Mouse (Mus musculus) embryonic facial prominence, embryonic 11.5 days (tissue): ENCODE measurements around the gene Epm2aip1. TPM values are rescaled to one million over a fixed set of nuclear protein-coding genes. Genes with fewer than 3 reads are reported as not detected.

Source experiments
- ATAC-seq: fragments of 200-750 bp; cut with Nextera tagmentation; replicated peaks from 2 replicates; pipeline ENCODE4 v1.8.0; 2017; ENCODE audit warnings: low read depth; ENCODE audit not compliant: insufficient number of reproducible peaks, low FRiP score, low TSS enrichment
- DNase-seq: peaks from one replicate; pipeline ENCODE4 v3.0.0-alpha.2; 2015; ENCODE audit warnings: low spot score
- H3K27ac ChIP-seq: fragments of 300-500 bp; sonication (generic); replicated peaks from 2 replicates; pipeline ENCODE4 v1.5.1; 2014; ENCODE audit warnings: mild to moderate bottlenecking, low read depth, low read length, control low read depth
- H3K27me3 ChIP-seq: fragments of 300-500 bp; sonication (generic); 2 replicates; pipeline ENCODE4 v1.6.1; 2014; ENCODE audit warnings: mild to moderate bottlenecking, low read length, moderate library complexity, mixed read lengths; ENCODE audit not compliant: control insufficient read depth, insufficient read depth
- H3K36me3 ChIP-seq: fragments of 300-500 bp; sonication (generic); replicated peaks from 2 replicates; pipeline ENCODE4 v1.6.1; 2014; ENCODE audit warnings: low read depth, mild to moderate bottlenecking, low read length, moderate library complexity, mixed read lengths; ENCODE audit not compliant: control insufficient read depth, insufficient read depth
- H3K4me1 ChIP-seq: fragments of 300-500 bp; sonication (generic); 2 replicates; pipeline ENCODE4 v1.6.1; 2014; ENCODE audit warnings: low read length, mixed read lengths; ENCODE audit not compliant: control insufficient read depth, insufficient read depth
- H3K4me2 ChIP-seq: fragments of 300-500 bp; sonication (generic); 2 replicates; pipeline ENCODE4 v1.6.1; 2014; ENCODE audit warnings: low read depth, mild to moderate bottlenecking, control low read depth, low read length, moderate library complexity
- H3K4me3 ChIP-seq: fragments of 300-500 bp; sonication (generic); 2 replicates; pipeline ENCODE4 v1.5.1; 2014; ENCODE audit warnings: low read depth, low read length, control low read depth
- H3K9ac ChIP-seq: fragments of 300-500 bp; sonication (generic); replicated peaks from 2 replicates; pipeline ENCODE4 v1.6.1; 2014; ENCODE audit warnings: mild to moderate bottlenecking, control low read depth, low read length
- H3K9me3 ChIP-seq: fragments of 300-500 bp; sonication (generic); replicated peaks from 2 replicates; pipeline ENCODE4 v1.6.1; 2016; ENCODE audit warnings: mild to moderate bottlenecking, low read length, inconsistent platforms, mixed read lengths; ENCODE audit not compliant: control insufficient read depth
- WGBS: fragments of 180-500 bp; shearing (Covaris S2); extraction: QIAGEN DNeasy Blood & Tissue Kit; methylation state at CpG from one replicate; pipeline ENCODE4 v1.1.7; 2014; 5-methylcytosine and 5-hydroxymethylcytosine counted together
- polyA plus RNA-seq: library from polyadenylated mRNA; unstranded; fragments of >200 nt; fragmentation: Nextera tagmentation; extraction: Ambion mirVana; gene quantifications from 2 replicates; pipeline ENCODE4 v1.2.1, GENCODE M21; 2014

Epm2aip1 gene
- polyA plus RNA-seq, 1 experiment from 2014 or later, result 46.5 TPM

DNA sequence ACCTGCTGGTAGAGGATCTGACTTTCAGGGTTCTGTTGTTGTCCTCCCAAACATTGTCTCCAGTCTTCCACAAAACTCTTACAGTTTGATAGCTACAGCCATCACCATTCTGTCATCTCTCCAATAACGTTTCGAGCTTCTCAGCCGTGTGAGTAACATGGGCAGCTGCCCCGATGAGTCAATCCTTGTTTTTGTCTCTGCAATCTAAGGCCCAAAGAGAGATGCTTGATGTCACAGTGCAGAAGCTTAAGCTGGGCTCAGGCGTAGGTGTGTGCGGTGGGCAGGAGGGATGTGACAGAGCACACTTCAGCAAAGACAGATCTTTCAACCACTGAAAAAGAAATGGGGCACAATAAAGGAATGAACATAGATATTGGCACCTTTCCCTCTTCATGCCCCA, 32.3 kb downstream of the Epm2aip1 start:
- Histone ChIP-seq H3K4me1 (no peaks in the 10 kb centered on the region), H3K9ac (no peak overlapping the region), H3K36me3 (no peaks in the 10 kb centered on the region), H3K4me2 (no peak overlapping the region), H3K27me3 (no peaks in the 10 kb centered on the region), H3K4me3 (no peak overlapping the region), H3K9me3 (no peaks in the 10 kb centered on the region), H3K27ac (no peak overlapping the region)
- ATAC-seq (no peak), DNase-seq (no peak)
- 93% methylated on average over 6 of the region's 6 CpGs for WGBS

DNA sequence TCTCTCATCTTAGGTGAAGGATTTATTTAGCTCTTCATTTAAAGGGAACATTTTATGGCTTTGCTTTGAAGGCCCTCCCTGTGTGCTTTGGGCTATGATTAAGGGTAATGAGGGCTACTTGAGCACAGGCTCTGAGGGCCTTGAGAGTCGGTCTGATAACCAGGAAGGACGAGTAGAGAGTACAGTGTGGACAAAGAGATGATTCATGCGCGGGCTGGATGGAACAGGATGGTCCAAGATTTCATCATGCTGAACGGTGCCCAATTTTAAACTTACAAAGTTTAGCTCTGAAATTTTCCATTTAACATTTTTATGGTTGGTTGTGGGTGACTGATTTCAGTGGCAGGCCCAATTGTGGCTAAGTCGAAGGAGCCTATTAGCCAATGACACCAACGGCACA, 34.4 kb downstream of the Epm2aip1 start:
- Histone ChIP-seq H3K36me3 (no peaks in the 10 kb centered on the region), H3K4me1 (no peaks in the 10 kb centered on the region), H3K27ac (no peak overlapping the region), H3K9ac (no peak overlapping the region), H3K27me3 (peaks cover 7% of the 10 kb centered on the region), H3K4me2 (no peak overlapping the region), H3K9me3 (no peaks in the 10 kb centered on the region), H3K4me3 (no peak overlapping the region)
- no peak for ATAC-seq
- DNase-seq, result no peak
- WGBS, result 81% methylated on average over 7 of the region's 7 CpGs

DNA sequence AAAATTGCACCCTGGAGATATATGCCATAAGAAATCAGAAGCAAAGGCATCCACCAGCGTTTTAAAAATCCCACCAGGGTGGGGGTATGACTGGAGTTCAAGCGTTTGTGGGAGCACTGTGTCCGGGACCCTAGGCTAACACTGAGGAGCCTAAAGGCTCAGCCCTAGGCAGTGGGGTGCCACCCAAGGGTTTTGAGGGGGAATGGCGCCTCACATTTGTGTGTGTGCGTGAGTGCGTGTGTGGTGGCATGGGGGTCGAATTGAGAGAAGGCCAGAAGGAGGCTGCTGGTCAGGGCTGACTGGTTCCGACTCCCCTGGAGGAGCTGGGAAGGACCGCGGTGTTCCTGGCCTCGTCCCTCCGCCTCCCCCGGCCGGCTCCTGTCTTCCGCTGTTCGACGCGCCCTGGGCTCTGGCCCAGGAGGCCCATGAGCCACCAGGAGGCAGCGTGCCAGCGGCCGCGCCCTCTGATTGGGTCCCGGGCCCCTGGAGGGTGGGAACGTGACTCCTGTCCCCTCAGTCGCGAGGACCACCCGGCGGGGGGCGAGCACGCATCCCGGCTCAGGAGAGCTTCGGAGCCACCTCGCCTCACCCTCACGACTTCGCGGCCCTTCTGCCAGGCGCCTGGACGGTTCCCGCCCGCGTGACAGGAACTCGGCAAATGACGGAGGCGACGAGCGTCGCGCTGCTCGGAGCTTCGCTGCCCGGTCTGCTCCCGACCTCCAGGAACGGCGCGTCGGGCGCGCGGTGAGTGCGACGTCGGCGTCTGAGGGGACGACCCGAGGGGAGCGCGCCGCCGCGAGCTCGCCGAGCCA, 39.5 kb downstream of the Epm2aip1 start, which contains the start of gene Trank1:
Gene Trank1 (plus strand): TSS at position 709 of the 812 bp plus-strand sequence.
- Histone ChIP-seq H3K9ac (peak within 1 kb of the TSS; percentile 5; the same call in 1 of the 2 replicates), H3K27me3 (peaks cover 33% of the 10 kb centered on the region), H3K27ac (no peak within 1 kb of the TSS), H3K36me3 (no peaks in the 10 kb centered on the region), H3K4me2 (peak within 1 kb of the TSS; percentile 91), H3K9me3 (no peaks in the 10 kb centered on the region), H3K4me3 (peak within 1 kb of the TSS; percentile 47), H3K4me1 (peaks cover 5% of the 10 kb centered on the region; the same call in 1 of the 2 replicates)
- DNase-seq, result peak; percentile 24
- WGBS, result 13% methylated on average over 50 of the region's 72 CpGs
- ATAC-seq, result peak; percentile 59

DNA sequence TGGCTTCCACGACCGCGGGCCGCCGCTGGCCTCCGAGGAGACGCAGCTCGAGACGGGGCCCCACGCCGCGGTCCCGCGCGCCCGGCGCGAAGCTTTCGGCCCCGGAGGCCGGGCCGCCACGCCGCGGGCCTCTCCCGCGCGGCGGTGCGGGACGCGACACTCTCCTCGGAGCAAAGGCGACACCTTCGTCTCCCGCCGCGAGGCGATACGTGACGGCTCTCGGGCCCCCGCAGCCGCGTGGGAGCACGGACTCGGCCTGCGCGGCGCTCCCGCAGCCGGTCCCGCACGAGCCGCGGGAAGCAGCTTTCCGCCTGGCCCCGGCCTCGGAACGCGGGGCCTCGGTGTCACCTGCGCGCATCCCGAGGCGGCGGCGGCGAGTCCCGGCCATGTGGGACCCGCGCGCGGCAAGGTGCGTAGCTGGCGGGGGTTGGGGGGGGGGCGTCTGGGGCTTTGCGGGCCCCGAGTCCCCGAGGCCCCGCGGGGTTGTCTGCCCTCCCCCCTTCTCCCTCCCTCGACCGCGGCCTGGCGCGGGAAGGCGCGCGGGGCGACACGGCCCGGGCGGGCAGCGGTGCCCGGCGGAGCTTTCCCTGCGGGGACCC, 40.2 kb downstream of the Epm2aip1 start:
- H3K4me1 ChIP-seq, result peaks cover 5% of the 10 kb centered on the region; the same call in 1 of the 2 replicates
- peaks cover 33% of the 10 kb centered on the region for H3K27me3 ChIP-seq
- H3K4me3 ChIP-seq, result peak overlapping the region; percentile 47
- WGBS, result 1% methylated on average over 65 of the region's 98 CpGs
- no peaks in the 10 kb centered on the region for H3K36me3 ChIP-seq
- peak overlapping the region; percentile 5; the same call in 1 of the 2 replicates for H3K9ac ChIP-seq
- peak overlapping the region; percentile 91 for H3K4me2 ChIP-seq
- no peak for DNase-seq
- no peaks in the 10 kb centered on the region for H3K9me3 ChIP-seq
- no peak overlapping the region for H3K27ac ChIP-seq
- no peak for ATAC-seq

DNA sequence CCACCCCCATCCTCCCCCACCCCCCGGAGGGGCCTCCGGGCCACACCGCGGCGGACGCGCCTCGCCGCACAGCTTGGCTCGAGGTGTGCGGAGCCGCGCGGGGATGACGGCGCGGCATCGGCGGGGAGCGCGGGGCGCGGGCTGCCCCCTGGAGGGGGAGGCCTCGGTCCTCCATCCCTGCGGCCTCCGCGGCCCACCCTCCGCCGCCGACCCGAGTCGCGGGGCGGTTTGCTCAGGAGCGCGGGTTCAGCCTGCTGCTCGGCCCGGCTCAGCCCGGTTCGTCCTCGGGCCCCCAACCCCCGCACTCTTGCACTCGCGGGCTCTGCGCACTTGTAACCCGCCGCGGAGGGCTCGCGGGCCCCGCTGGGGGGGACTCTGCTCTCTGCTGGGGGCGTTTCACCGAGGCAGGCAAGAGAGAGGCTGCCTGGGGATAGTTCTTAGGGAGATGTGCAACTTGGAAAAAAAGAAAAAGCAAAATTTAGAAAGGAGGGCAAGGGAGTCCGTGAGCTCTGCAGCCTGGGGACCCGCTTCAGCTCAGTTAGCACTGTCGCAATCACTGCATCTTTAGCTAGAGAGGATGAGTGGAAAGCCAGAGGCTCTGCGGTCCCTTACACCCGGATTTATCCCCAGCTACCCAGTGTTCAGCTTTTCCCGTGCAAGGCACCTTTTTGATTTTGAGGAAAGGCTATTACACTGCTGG, 40.9 kb downstream of the Epm2aip1 start:
- DNase-seq, result peak; percentile 36
- no peak overlapping the region for H3K27ac ChIP-seq
- peak overlapping the region; percentile 5; the same call in 1 of the 2 replicates for H3K9ac ChIP-seq
- H3K4me2 ChIP-seq, result peak overlapping the region; percentile 91
- peaks cover 5% of the 10 kb centered on the region; the same call in 1 of the 2 replicates for H3K4me1 ChIP-seq
- 1% methylated on average over 42 of the region's 59 CpGs for WGBS
- H3K4me3 ChIP-seq, result peak overlapping the region; percentile 47
- H3K36me3 ChIP-seq, result no peaks in the 10 kb centered on the region
- peaks cover 33% of the 10 kb centered on the region for H3K27me3 ChIP-seq
- no peaks in the 10 kb centered on the region for H3K9me3 ChIP-seq
- ATAC-seq, result peak; percentile 44; the same call in 1 of the 2 replicates

DNA sequence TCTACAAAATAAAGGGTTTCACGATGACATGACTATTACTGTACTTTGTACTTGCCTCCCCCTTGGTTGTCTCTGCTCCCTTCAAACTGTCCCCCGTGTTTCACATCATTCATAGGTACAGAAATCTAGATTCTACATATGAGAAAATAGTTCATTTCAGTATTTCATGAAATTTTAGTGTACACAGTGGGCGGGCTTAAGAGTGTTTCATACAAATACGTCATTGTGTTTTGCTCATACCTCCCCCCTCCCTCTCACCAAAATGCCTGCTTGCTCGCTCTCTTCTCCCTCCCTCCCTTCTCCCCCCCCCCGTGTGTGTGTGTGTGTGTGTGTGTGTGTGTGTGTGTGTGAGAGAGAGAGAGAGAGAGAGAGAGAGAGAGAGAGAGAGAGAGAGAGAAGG, 41.6 kb downstream of the Epm2aip1 start:
- peaks cover 33% of the 10 kb centered on the region for H3K27me3 ChIP-seq

DNA sequence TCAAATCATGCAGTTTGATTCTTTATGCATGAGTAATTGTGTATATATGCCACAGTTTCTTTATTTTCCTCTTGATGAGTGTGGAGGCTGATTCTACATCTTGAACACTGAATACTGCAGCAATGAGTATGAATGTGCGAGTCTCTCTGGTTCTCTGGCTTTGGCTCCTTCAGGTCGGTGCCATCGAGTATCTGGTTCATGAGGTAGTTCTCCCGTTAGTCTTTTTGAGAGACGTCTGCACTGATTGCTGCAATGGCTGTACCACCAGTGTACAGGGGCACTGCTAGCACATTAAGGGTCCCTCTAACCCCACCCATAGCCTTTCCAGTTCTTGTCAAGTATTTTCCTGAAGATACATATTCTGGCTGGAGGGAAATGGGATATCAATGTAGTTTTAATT, 42.1 kb downstream of the Epm2aip1 start:
- WGBS, result 22% methylated on average over 5 of the region's 5 CpGs
- Histone ChIP-seq H3K4me1 (peaks cover 5% of the 10 kb centered on the region; the same call in 1 of the 2 replicates), H3K9me3 (no peaks in the 10 kb centered on the region), H3K27ac (no peak overlapping the region), H3K4me3 (no peak overlapping the region), H3K9ac (no peak overlapping the region), H3K36me3 (no peaks in the 10 kb centered on the region), H3K4me2 (no peak overlapping the region), H3K27me3 (peaks cover 33% of the 10 kb centered on the region)
- ATAC-seq (no peak), DNase-seq (no peak)

More for the DNA sequence above, 41.6 kb downstream of the Epm2aip1 start:
- Histone ChIP-seq H3K27ac (no peak overlapping the region), H3K9me3 (no peaks in the 10 kb centered on the region), H3K4me1 (peaks cover 5% of the 10 kb centered on the region; the same call in 1 of the 2 replicates), H3K4me2 (no peak overlapping the region), H3K36me3 (no peaks in the 10 kb centered on the region), H3K9ac (no peak overlapping the region), H3K4me3 (no peak overlapping the region)
- peak; percentile 9 for DNase-seq
- ATAC-seq, result no peak
- 22% methylated on average over 5 of the region's 6 CpGs for WGBS
